Mouse (Mus musculus) brain, embryonic 18.5 days (tissue): ENCODE data around the gene Dyrk3.
"Not testable (repeated sequence)": the region's sequence is repeated elsewhere in the genome, so short reads cannot be mapped to it uniquely, and the experiment has no call there.

Source experiments
- DNase-seq: peaks from one replicate; pipeline ENCODE4 v3.0.0-alpha.2; 2012; ENCODE audit warnings: low read depth, low spot score

Dyrk3 gene

GRCm38 (mm10) chr1:131138191-131139016 lies at the start of gene Dyrk3:
Gene Dyrk3 (minus strand): TSS chr1:131138340.
- DNase-seq: peak; percentile 80

GRCm38 (mm10) chr1:131187856-131188255 lies 49.7 kb upstream of the Dyrk3 start:
- DNase-seq: no peak

- DNase-seq: no peak
These were observed 48.9 kb upstream of the Dyrk3 start for GRCm38 (mm10) chr1:131186995-131187394.

- DNase-seq: no peak
These were observed 47.8 kb upstream of the Dyrk3 start for GRCm38 (mm10) chr1:131185821-131186506.

DNA sequence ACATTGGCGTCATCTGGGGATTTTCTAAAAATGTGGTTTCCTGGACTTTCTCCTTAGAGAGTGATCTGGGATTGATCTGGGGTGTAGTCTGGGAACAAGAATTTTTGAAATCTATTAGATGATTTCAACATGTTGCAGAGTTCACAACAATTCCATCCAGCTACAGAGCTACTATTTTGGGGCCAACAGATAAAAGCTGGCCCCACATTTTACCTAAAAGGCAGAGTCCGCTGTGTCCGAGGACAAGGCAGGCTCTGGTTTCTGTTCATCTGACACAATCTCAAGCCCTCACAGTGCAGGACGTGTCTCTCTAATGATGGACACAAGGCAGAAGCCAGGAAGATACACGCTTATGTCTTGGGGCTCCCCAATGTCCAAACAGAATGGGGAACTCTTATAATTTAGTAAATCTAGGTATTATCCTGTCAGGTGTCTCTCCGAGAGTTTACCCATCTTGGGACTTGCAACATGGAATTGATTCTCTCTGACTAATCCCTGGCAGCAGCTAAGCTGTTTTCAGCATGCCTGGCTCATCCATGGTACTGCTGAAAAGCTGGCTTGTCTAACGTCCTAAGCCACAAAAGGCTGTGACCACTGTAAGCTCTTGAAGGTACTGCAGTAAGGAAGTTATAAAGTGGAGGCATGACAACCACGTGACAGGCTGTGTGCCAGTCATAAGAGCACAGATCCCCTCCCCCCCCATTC lies 47.0 kb upstream of the Dyrk3 start:
- no peak for DNase-seq

DNA sequence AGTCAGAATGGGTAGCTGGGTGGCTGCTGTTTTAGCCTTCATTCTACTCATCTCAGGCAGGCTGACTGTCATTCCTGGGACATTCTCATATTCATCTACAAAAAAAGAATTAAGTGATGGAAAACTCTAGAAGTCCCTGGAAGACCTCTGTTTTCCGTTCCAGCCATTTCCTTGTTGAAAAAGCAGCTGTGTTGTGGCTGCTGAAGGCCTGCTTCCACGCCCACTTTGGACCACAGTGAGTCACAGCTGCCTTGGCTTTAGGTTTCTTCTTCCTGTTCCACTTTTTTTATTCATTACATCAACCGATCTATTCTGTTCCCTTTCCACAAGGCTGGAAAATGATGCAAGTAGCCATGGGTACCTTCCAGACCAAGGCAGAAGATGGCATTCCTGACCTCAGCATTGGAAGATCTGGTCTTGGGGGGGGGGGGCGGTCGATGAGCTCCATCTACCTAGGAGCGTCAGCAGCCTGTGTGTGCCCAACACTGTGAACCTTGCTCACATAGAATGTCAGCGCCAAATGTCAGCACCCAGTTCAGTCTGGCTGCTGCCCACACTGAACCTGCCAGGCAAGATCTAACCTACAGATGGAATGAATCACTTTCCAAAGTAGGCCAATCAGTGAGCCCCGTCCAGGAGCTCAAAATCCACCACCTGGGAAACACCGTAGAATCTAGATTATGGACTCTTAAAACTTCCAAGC lies 46.3 kb upstream of the Dyrk3 start:
- no peak for DNase-seq

GRCm38 (mm10) chr1:131183201-131183600 lies 45.1 kb upstream of the Dyrk3 start:
- DNase-seq: no peak

DNA sequence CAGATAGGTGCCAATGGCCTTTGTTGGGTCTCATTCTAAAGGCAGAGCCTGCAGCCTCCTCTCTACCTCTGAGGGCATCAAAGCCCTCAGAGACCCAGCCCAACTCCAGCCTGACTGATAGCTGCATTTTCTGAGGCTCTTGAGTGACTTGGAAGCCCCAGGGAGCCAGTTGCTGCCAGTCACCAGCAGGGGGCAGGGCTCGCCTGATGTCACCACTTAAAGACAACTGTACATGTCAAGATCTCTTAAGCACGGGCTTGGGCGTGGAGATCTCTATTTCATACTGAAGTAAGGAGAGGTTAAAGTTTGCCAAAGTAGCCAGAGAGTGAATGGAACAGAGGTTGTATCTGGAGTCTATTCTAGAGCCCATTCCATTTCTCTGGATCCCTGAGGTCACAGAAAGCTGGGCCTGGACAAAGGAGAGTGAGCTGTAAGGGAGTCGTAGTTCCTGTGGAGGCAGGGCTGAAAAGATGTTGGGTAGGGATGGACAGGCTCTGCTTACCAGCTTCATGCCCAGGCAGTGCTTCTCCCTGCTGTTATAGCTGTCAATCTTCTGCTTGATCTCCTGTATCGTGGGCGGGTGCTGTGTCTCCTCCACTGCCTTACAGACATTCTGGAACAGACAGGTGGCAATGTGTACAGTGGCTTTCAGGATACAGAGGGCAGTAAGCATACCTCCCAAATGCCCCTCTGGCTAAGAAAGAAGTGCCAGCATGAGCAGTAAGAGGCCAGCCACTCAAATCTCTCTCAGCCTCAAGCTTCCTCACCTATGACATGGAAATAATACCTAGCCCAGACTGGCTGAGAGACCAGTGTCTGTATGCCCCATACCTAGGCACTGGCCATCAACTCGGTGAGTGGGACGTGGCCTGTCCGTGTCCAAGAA lies 43.7 kb upstream of the Dyrk3 start:
- peak; percentile 18 for DNase-seq

- DNase-seq: no peak
These were observed 42.2 kb upstream of the Dyrk3 start for GRCm38 (mm10) chr1:131180386-131180785.

DNA sequence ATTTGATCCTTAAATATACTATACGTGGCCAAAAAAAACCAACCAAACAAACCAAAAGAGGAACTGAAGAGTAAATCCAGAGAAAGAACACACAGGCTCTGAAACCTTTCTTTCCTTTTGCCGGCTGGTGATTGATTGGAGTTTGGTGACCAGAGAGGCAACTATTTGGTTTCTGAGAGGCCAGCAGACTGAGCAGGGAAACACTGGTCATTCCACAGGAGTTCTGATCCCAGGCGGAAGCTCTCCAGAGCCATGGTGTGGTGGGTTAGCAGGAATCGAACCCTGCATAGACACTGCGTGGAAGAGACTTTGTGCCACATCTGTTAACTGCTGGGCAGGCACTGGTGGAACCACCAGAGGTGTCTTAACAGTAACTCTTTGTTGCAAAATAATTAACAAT lies 39.9 kb upstream of the Dyrk3 start:
- DNase-seq: no peak

GRCm38 (mm10) chr1:131177249-131177648 lies 39.1 kb upstream of the Dyrk3 start:
- no peak for DNase-seq

- DNase-seq: no peak
These were observed 37.7 kb upstream of the Dyrk3 start for GRCm38 (mm10) chr1:131175819-131176218.

- no peak for DNase-seq
These were observed 37.0 kb upstream of the Dyrk3 start for GRCm38 (mm10) chr1:131175189-131175588.

DNA sequence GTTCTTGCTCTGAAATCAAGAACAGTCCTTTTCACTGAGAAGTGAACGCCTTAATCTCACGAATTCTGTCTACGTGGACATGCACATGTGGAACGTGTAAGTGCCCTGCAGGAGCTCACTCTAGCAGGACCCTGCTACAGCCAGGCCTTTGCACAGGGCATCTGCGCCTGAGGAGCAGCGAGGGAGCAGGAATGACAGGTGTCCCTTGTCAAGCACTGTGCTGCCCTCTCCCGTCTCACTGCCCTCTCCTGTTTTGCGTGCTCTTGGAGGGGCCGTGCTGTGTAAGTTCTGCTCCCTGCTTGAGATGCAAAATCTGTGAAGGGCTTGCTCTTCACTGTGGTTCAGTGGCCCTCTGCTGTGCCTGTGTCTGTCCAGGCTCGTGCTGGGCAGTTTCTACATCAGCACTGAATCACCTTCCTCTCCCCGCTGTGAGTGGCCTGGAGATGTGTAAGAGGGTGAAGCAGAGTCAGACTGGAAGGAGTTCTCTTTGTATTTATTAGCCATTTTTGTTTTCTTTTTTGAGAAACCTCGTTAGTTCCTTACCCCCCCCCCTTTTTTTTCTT lies 36.2 kb upstream of the Dyrk3 start:
- no peak for DNase-seq

DNA sequence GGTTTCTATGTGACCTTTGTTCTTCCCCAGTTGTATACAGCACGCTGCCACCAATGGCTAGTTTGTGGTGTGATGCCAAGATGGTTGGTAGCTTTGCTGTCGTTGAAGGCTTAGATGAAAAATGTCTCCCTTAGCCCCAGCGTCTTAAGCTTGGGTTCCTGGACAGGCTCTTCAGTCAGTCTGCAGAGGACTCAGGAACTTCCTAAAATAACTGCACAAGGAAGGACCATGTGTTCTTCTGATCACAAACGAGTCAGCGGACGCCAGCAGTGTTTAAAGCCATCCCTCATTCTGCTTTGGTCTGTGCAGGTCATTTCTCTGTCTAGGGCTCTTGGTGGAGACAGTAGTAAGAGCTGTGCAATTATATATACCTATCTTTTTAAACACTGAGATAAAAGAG lies 35.7 kb upstream of the Dyrk3 start:
- DNase-seq: no peak

GRCm38 (mm10) chr1:131173001-131173400 lies 34.9 kb upstream of the Dyrk3 start:
- DNase-seq: no peak

GRCm38 (mm10) chr1:131167612-131168011 lies 29.5 kb upstream of the Dyrk3 start:
- no peak for DNase-seq

DNA sequence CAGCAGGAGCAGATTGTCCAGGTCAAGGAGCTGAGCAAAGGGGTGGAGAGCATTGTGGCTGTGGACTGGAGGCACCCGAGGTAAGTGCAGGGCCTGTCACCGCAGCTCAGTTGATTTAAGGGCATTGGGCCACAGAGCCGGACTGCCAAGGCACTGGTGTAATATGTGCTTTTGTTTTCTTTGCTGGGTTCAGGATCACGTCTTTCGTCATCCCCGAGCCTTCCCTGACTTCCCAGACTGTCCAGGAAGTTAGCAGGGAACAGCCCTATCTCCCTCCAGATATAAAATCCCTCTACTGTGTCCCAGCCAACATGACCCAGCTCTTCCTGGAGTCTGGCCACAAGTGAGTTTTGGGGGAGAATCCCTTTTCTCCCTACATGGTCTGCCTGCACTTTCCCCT lies 26.3 kb upstream of the Dyrk3 start:
- no peak for DNase-seq

DNA sequence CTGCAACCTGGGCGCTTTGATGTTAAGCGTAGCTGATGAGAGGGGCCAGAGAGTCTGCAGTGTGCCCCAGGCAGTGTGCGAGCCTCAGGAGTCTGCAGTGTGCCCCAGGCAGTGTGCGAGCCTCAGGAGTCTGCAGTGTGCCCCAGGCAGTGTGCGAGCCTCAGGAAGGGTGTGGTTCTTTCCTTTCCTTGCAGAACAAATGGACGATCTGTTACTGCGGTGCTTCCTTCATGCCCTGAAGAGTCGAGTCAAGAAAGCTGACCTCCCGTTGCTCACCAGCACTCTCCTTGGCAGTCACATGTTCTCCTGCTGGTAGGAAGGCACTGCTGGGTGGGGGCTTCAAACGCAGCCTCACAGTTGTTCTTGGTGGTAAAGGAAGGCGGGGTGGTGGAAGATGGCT lies 23.0 kb upstream of the Dyrk3 start:
- no peak for DNase-seq

DNA sequence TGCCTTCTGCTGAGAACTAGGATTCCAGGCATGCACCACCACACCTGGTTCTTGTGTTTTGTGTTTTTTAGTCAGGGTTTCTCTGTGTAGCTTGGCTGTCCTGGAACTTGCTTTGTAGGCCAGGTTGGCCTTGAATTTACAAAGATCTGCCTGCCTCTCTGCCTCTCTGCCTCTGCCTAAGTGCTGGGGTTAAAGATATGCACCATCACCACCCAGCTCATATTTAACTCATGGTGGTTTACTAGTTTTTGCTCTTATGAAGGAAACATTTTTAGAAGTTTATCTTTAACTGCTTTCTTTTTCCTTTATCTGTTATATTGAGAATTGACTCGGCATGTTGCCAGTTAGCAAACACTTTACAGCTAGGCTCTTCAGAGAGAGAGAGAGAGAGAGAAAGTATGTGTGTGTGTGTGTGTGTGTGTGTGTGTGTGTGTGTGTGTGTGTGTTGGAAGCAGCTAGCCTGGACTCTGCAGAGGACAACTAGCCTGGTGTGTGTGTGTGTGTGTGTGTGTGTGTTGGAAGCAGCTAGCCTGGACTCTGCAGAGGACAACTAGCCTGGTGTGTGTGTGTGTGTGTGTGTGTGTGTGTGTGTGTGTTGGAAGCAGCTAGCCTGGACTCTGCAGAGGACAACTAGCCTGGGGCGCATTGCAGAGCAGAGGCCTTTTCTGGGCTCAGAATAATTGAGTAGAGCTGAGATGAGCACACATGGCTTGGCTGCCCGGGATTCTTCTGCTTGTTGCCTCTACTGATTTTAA lies 21.6 kb upstream of the Dyrk3 start:
- DNase-seq: not testable (repeated sequence)
